Mouse (Mus musculus) liver, embryonic 11.5 days (tissue): ENCODE data around the gene Gucd1. TPM values are rescaled to one million over a fixed set of nuclear protein-coding genes. Genes with fewer than 3 reads are reported as not detected.
"Not testable (repeated sequence)": the region's sequence is repeated elsewhere in the genome, so short reads cannot be mapped to it uniquely, and the experiment has no call there.

Experiments
- ATAC-seq: fragments of 200-750 bp; cut with Nextera tagmentation; replicated peaks from 2 replicates; pipeline ENCODE4 v1.8.0; 2017; ENCODE audit warnings: moderate number of reproducible peaks, mild to moderate bottlenecking, moderate TSS enrichment, moderate library complexity; ENCODE audit not compliant: low FRiP score
- DNase-seq: peaks from one replicate; pipeline ENCODE4 v3.0.0-alpha.2; 2017; ENCODE audit warnings: low spot score
- H3K27ac ChIP-seq: fragments of 300-500 bp; sonication (generic); 2 replicates; pipeline ENCODE4 v1.5.1; 2014; ENCODE audit warnings: mild to moderate bottlenecking, low read depth, low read length, control low read depth
- H3K27me3 ChIP-seq: fragments of 300-500 bp; sonication (generic); replicated peaks from 2 replicates; pipeline ENCODE4 v1.6.1; 2014; ENCODE audit warnings: low read length, mixed read lengths; ENCODE audit not compliant: control insufficient read depth, insufficient read depth
- H3K36me3 ChIP-seq: fragments of 300-500 bp; sonication (generic); 2 replicates; pipeline ENCODE4 v1.6.1; 2014; ENCODE audit warnings: mild to moderate bottlenecking, low read length, moderate library complexity, mixed read lengths; ENCODE audit not compliant: control insufficient read depth, insufficient read depth
- H3K4me1 ChIP-seq: fragments of 300-500 bp; sonication (generic); replicated peaks from 2 replicates; pipeline ENCODE4 v1.6.1; 2014; ENCODE audit warnings: low read length, mixed read lengths; ENCODE audit not compliant: control insufficient read depth, insufficient read depth
- H3K4me2 ChIP-seq: fragments of 300-500 bp; sonication (generic); 2 replicates; pipeline ENCODE4 v1.6.1; 2014; ENCODE audit warnings: mild to moderate bottlenecking, control low read depth, moderate library complexity
- H3K4me3 ChIP-seq: fragments of 300-500 bp; sonication (generic); 2 replicates; pipeline ENCODE4 v1.5.1; 2014; ENCODE audit warnings: low read depth, low read length, control low read depth
- H3K9ac ChIP-seq: fragments of 300-500 bp; sonication (generic); 2 replicates; pipeline ENCODE4 v1.6.1; 2014; ENCODE audit warnings: low read depth, low read length, control low read depth
- H3K9me3 ChIP-seq: fragments of 300-500 bp; sonication (generic); 2 replicates; pipeline ENCODE4 v1.6.1; 2016; ENCODE audit warnings: low read length, inconsistent platforms, mixed read lengths; ENCODE audit not compliant: control insufficient read depth
- WGBS: fragments of 180-500 bp; shearing (Covaris S2); extraction: QIAGEN DNeasy Blood & Tissue Kit; methylation state at CpG from one replicate; pipeline ENCODE4 v1.1.7; 2014; 5-methylcytosine and 5-hydroxymethylcytosine counted together
- polyA plus RNA-seq: library from polyadenylated mRNA; unstranded; fragments of >200 nt; fragmentation: Nextera tagmentation; extraction: Ambion mirVana; gene quantifications from 2 replicates; pipeline ENCODE4 v1.2.1, GENCODE M21; 2014

The Gucd1 gene
- polyA plus RNA-seq, 1 experiment from 2014 or later = 44.5 TPM

DNA sequence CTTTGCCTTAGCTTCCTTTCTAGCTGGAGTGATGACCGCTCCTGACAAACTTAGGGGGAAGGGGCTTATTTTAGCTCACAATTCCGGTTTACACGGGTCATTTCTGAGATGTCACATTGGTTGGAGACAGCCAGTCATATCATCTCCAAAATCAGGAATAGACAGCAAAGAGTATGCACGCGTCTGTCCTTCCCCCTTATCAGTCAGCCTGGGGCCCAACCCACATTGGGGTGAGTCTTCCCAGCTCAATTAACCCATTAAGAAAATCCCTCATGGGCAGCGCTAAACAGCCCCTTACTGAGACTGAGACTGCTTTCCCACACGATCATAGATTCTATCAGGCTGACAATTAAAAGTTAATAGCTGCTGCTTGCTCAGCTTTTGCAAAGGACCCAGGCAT, 3.4 kb downstream of the Gucd1 start:
- Histone ChIP-seq H3K4me1 (peaks cover 39% of the 10 kb centered on the region), H3K4me2 (peak overlapping the region; percentile 92), H3K36me3 (peaks cover 25% of the 10 kb centered on the region), H3K4me3 (peak overlapping the region; percentile 89), H3K27ac (peak overlapping the region; percentile 96), H3K9ac (peak overlapping the region; percentile 31; the same call in 1 of the 2 replicates), H3K9me3 (no peaks in the 10 kb centered on the region), H3K27me3 (no peaks in the 10 kb centered on the region)
- WGBS = 26% methylated on average over 7 of the region's 7 CpGs
- DNase-seq (no peak), ATAC-seq (no peak)

- Histone ChIP-seq H3K9me3 (no peaks in the 10 kb centered on the region), H3K4me3 (peak overlapping the region; percentile 89), H3K4me1 (peaks cover 31% of the 10 kb centered on the region), H3K27ac (peak overlapping the region; percentile 96; the same call in 1 of the 2 replicates), H3K4me2 (peak overlapping the region; percentile 92), H3K9ac (no peak overlapping the region), H3K27me3 (no peaks in the 10 kb centered on the region), H3K36me3 (peaks cover 32% of the 10 kb centered on the region)
- ATAC-seq = no peak
- no peak for DNase-seq
- WGBS = 66% methylated on average over 8 of the region's 8 CpGs
Measured at GRCm38 (mm10) chr10:75513306-75514067, 4.3 kb downstream of the Gucd1 start.

GRCm38 (mm10) chr10:75512796-75513195, 5.0 kb downstream of the Gucd1 start:
- H3K36me3 ChIP-seq = peaks cover 37% of the 10 kb centered on the region
- WGBS = 89% methylated on average over 7 of the region's 7 CpGs
- H3K4me2 ChIP-seq = no peak overlapping the region
- H3K4me3 ChIP-seq = no peak overlapping the region
- H3K9me3 ChIP-seq = no peaks in the 10 kb centered on the region
- peaks cover 31% of the 10 kb centered on the region for H3K4me1 ChIP-seq
- DNase-seq = no peak
- H3K9ac ChIP-seq = no peak overlapping the region
- no peak for ATAC-seq
- no peak overlapping the region for H3K27ac ChIP-seq
- no peaks in the 10 kb centered on the region for H3K27me3 ChIP-seq

GRCm38 (mm10) chr10:75511897-75512296, 5.9 kb downstream of the Gucd1 start:
- WGBS = 96% methylated on average over 7 of the region's 7 CpGs
- Histone ChIP-seq H3K4me1 (peaks cover 31% of the 10 kb centered on the region), H3K4me2 (no peak overlapping the region), H3K9ac (no peak overlapping the region), H3K9me3 (no peaks in the 10 kb centered on the region), H3K4me3 (no peak overlapping the region), H3K36me3 (peaks cover 42% of the 10 kb centered on the region), H3K27ac (no peak overlapping the region), H3K27me3 (no peaks in the 10 kb centered on the region)
- no peak for ATAC-seq
- no peak for DNase-seq

DNA sequence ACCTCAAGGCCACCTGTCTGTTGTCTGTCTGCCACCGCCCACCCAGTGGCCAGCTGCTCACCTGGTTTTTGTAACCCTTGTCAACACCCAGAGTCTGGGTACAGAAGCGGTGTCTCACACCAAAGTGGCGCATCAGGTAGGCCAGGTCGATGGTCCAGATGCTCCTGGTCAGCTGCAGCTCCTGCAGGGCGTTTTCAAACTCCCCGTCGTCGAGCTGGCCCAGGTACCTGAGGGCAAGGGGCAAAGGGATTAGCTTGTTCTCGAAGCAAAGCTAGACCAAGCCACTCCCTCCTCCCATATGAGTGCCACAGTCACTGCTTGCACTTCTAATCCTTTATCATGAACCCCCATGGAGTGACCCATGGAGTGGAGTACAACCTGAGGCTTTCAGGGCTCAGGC, 6.7 kb downstream of the Gucd1 start:
- Histone ChIP-seq H3K36me3 (peaks cover 47% of the 10 kb centered on the region), H3K4me1 (peaks cover 28% of the 10 kb centered on the region), H3K27me3 (no peaks in the 10 kb centered on the region), H3K4me2 (no peak overlapping the region), H3K9me3 (no peaks in the 10 kb centered on the region), H3K9ac (no peak overlapping the region), H3K27ac (no peak overlapping the region), H3K4me3 (no peak overlapping the region)
- no peak for DNase-seq
- 89% methylated on average over 9 of the region's 9 CpGs for WGBS
- no peak for ATAC-seq

DNA sequence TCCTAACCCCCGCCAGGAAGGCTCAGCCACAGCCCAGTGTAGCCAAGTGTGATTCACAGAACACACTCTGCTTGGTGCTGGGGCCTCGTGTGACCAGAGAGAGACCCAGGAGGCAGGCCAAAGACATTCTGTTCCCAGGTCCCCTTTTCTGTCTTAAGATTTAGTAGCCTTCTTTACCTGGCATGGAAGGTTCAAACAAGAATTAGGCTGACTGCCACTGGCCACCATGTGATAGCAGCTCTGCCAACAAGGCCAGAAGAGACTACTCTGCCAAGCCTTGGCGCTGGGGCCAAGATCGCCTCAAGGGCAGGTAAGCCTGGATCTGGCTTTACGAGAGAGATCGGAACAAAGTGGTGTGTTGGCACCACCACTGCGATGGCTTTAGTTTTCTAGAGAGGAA, 7.3 kb downstream of the Gucd1 start:
- no peaks in the 10 kb centered on the region for H3K9me3 ChIP-seq
- peaks cover 47% of the 10 kb centered on the region for H3K36me3 ChIP-seq
- ATAC-seq (no peak), DNase-seq (no peak)
- H3K27me3 ChIP-seq = no peaks in the 10 kb centered on the region
- no peak overlapping the region for H3K27ac ChIP-seq
- H3K9ac ChIP-seq = no peak overlapping the region
- no peak overlapping the region for H3K4me3 ChIP-seq
- H3K4me1 ChIP-seq = peaks cover 21% of the 10 kb centered on the region
- no peak overlapping the region for H3K4me2 ChIP-seq
- WGBS = 94% methylated on average over 7 of the region's 7 CpGs

GRCm38 (mm10) chr10:75505928-75506327, 11.8 kb downstream of the Gucd1 start:
- not testable (repeated sequence) for H3K4me1 ChIP-seq, H3K9me3 ChIP-seq, H3K27ac ChIP-seq, H3K4me2 ChIP-seq, H3K9ac ChIP-seq, H3K4me3 ChIP-seq, ATAC-seq, H3K27me3 ChIP-seq, DNase-seq
- 90% methylated on average over 3 of the region's 3 CpGs for WGBS
- H3K36me3 ChIP-seq = peaks cover 39% of the 10 kb centered on the region

DNA sequence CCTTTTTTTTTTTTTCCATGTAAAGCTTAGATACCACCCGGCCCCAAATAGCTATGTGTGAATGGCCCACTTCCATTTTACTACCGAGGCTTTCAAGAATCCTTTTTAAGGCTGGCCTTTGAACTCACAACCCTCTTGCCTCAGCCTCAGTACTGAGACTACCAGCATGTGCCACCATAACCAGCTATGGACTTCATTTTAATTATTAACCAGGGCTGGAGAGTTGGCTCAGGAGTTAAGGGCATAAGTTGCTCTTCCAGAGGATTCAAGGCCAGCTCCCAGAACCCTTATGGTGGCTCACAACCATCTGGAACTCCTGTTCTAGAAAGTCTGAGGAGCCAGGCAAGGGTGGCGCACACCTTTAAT, 12.7 kb downstream of the Gucd1 start:
- no peak overlapping the region for H3K4me2 ChIP-seq
- H3K36me3 ChIP-seq = peaks cover 30% of the 10 kb centered on the region
- no peak overlapping the region; the same call in 1 of the 2 replicates for H3K27ac ChIP-seq
- H3K4me1 ChIP-seq = peaks cover 12% of the 10 kb centered on the region; the same call in 1 of the 2 replicates
- DNase-seq = no peak
- H3K4me3 ChIP-seq = no peak overlapping the region
- no peaks in the 10 kb centered on the region for H3K27me3 ChIP-seq
- no peak for ATAC-seq
- 61% methylated on average over 3 of the region's 3 CpGs for WGBS
- no peaks in the 10 kb centered on the region; the same call in 1 of the 2 replicates for H3K9me3 ChIP-seq
- H3K9ac ChIP-seq = no peak overlapping the region
